ENCODE assay signal across 18 mouse cellular contexts in the genomic region with DNA sequence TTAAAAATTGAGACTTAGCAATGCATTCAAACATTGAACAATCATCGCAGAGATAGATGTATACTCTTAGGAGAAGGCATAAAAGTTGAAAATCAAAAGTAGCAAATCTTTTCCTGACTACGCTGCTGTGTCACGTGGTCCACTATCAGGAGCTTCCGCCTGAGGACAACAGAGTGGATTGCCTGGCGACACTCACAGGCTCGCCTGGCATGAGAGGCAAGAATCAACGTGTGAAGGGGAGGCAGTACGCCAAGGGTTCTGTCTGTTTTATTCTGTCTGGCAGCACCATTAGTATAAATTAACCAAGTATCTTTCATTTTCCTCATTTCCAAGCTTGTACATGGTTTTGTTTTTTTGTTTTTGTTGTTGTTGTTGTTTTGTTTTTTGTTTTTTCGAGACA.
DNase-seq lines count a peak whose midpoint lies in the region; ATAC-seq lines count a peak whose summit lies in the region.
"Had no signal": no experiment of that assay in that cellular context is flagged by ENCODE, and none has a peak within 500 bp of the region (broad histone marks: within the 10 kb centered on the region; RNA-seq: fewer than 3 reads in every experiment).

No protein-coding gene starts in this region.

- no peaks in the 10 kb centered on the region for H3K27me3 ChIP-seq in heart, embryonic 14.5 days (ENCODE audit: control insufficient read depth, insufficient read depth, low read length)
- H3K27me3 ChIP-seq: CH12.LX; embryonic facial prominence, embryonic 12.5 days; hindbrain, embryonic 13.5 days; intestine, embryonic 15.5 days; liver, embryonic 13.5 days; neural tube, embryonic 13.5 days had no signal

- H3K4me3 ChIP-seq in heart, embryonic 14.5 days (ENCODE audit: control insufficient read depth in 1 of 2, insufficient read depth in 1 of 2, low read depth in 1 of 2, low read length in 2 of 2) = peak overlapping the region in 1 of 2 experiments; percentile 16; a peak in 1 of 4 replicates
- H3K4me3 ChIP-seq: embryonic facial prominence, embryonic 12.5 days; hindbrain, embryonic 13.5 days; intestine, embryonic 15.5 days; layer of hippocampus, adult 2 months; liver, embryonic 13.5 days; midbrain, embryonic 10.5 days; neural tube, embryonic 13.5 days had no signal

- H3K36me3 ChIP-seq in heart, embryonic 14.5 days (ENCODE audit: control insufficient read depth, insufficient read depth, low read length) = no peaks in the 10 kb centered on the region
- H3K36me3 ChIP-seq: embryonic facial prominence, embryonic 12.5 days; hindbrain, embryonic 13.5 days; intestine, embryonic 15.5 days; liver, embryonic 13.5 days; neural tube, embryonic 13.5 days had no signal

- DNase-seq in cerebellum, postnatal 14 days = peak; percentile 42 to 51
- no peak for DNase-seq in cerebellum, adult 11 months
- DNase-seq in left cerebral cortex, postnatal 4 days = peak; percentile 15
- no peak for DNase-seq in left cerebral cortex, postnatal 14 days (ENCODE audit: low spot score in 2 of 2)
- DNase-seq in lung, postnatal 25 days (ENCODE audit: low spot score) = peak; percentile 35
- DNase-seq in thymus, postnatal 14 days = no peak
- DNase-seq in kidney, postnatal 25 days = no peak
- DNase-seq: adrenal gland, adult 2 months; liver, embryonic 13.5 days; thymus, postnatal 4 days had no signal

- H3K9ac ChIP-seq in heart, embryonic 14.5 days (ENCODE audit: low read length) = 0 out of 2 replicates have a peak overlapping the region, but pooled peaks have one; percentile 16
- H3K9ac ChIP-seq: embryonic facial prominence, embryonic 12.5 days; hindbrain, embryonic 13.5 days; intestine, embryonic 15.5 days; liver, embryonic 13.5 days; neural tube, embryonic 13.5 days had no signal

- intact Hi-C loops in left cerebral cortex, postnatal 4 days (cut with DNase I) = no loop called here
- intact Hi-C loops in left cerebral cortex, postnatal 14 days (cut with DNase I) = no loop called here

- ATAC-seq in heart, embryonic 14.5 days (ENCODE audit: insufficient number of reproducible peaks, insufficient read depth, low FRiP score, low read depth) = no peak
- ATAC-seq: intestine, embryonic 15.5 days had no signal

- WGBS in heart, embryonic 14.5 days = 43% methylated on average over 9 of the region's 9 CpGs

- peak overlapping the region; percentile 48 for H3K4me2 ChIP-seq in heart, embryonic 14.5 days (ENCODE audit: low read length)
- H3K4me2 ChIP-seq: embryonic facial prominence, embryonic 12.5 days; hindbrain, embryonic 13.5 days; intestine, embryonic 15.5 days; liver, embryonic 13.5 days; neural tube, embryonic 13.5 days had no signal

- H3K27ac ChIP-seq in heart, embryonic 14.5 days (replicated peaks in 1 of 2; ENCODE audit: control insufficient read depth in 1 of 2, insufficient read depth in 1 of 2, low read depth in 2 of 2, low read length in 2 of 2) = no peak overlapping the region
- H3K27ac ChIP-seq: embryonic facial prominence, embryonic 12.5 days; hindbrain, embryonic 13.5 days; intestine, embryonic 15.5 days; layer of hippocampus, adult 2 months; liver, embryonic 13.5 days; midbrain, embryonic 10.5 days; neural tube, embryonic 13.5 days had no signal

- no peaks in the 10 kb centered on the region for H3K9me3 ChIP-seq in heart, embryonic 14.5 days (ENCODE audit: control insufficient read depth, low read length)
- H3K9me3 ChIP-seq: embryonic facial prominence, embryonic 12.5 days; hindbrain, embryonic 13.5 days; intestine, embryonic 15.5 days; liver, embryonic 13.5 days; midbrain, embryonic 10.5 days; neural tube, embryonic 13.5 days had no signal

- peaks cover 3 to 10% of the 10 kb centered on the region in 2 experiments; a peak in 2 of 4 replicates for H3K4me1 ChIP-seq in heart, embryonic 14.5 days (ENCODE audit: control insufficient read depth in 2 of 2, insufficient read depth in 2 of 2, low read length in 2 of 2)
- H3K4me1 ChIP-seq: intestine, embryonic 15.5 days; liver, embryonic 13.5 days; midbrain, embryonic 10.5 days had no signal

Comparison
In these comparisons a context has a peak if more than half of its experiments do, and no peak if none do; other contexts are left out.
1. DNase-seq: peak in cerebellum, postnatal 14 days (2 of 2), left cerebral cortex, postnatal 4 days (single experiment) and lung, postnatal 25 days (single experiment); none in cerebellum, adult 11 months (single experiment), left cerebral cortex, postnatal 14 days (0 of 2), thymus, postnatal 14 days (single experiment) and kidney, postnatal 25 days (0 of 2).